Mouse (Mus musculus) lung, postnatal 0 days (tissue): Measurements from ENCODE around the gene Slc6a4. TPM values are rescaled to one million over a fixed set of nuclear protein-coding genes. Genes with fewer than 3 reads are reported as not detected.

Source experiments
- ATAC-seq: fragments of 200-750 bp; cut with Nextera tagmentation; 2 replicates; pipeline ENCODE4 v1.8.0; 2017; ENCODE audit warnings: moderate library complexity
- DNase-seq: peaks from one replicate; pipeline ENCODE4 v3.0.0-alpha.2; 2016; ENCODE audit warnings: low spot score
- H3K27ac ChIP-seq: fragments of 300-500 bp; sonication (generic); 2 replicates; pipeline ENCODE4 v1.5.1; 2014; ENCODE audit warnings: antibody characterized with exemption, mild to moderate bottlenecking, low read length, mixed read lengths
- H3K27me3 ChIP-seq: fragments of 300-500 bp; sonication (generic); replicated peaks from 2 replicates; pipeline ENCODE4 v1.6.1; 2014; ENCODE audit warnings: low read length, mixed read lengths; ENCODE audit not compliant: insufficient read depth
- H3K36me3 ChIP-seq: fragments of 300-500 bp; sonication (generic); 2 replicates; pipeline ENCODE4 v1.6.1; 2014; ENCODE audit warnings: low read length, mixed read lengths; ENCODE audit not compliant: insufficient read depth
- H3K4me1 ChIP-seq: fragments of 300-500 bp; sonication (generic); 2 replicates; pipeline ENCODE4 v1.6.1; 2014; ENCODE audit warnings: antibody characterized with exemption, low read depth, low read length, mixed read lengths; ENCODE audit not compliant: insufficient read depth
- H3K4me2 ChIP-seq: fragments of 300-500 bp; sonication (generic); replicated peaks from 2 replicates; pipeline ENCODE4 v1.6.1; 2014; ENCODE audit warnings: low read depth, mild to moderate bottlenecking, low read length, moderate library complexity, mixed read lengths
- H3K4me3 ChIP-seq: fragments of 300-500 bp; sonication (generic); 2 replicates; pipeline ENCODE4 v1.5.1; 2014; ENCODE audit warnings: low read depth, low read length
- H3K9ac ChIP-seq: fragments of 300-500 bp; sonication (generic); replicated peaks from 2 replicates; pipeline ENCODE4 v1.6.1; 2014; ENCODE audit warnings: low read depth, mild to moderate bottlenecking
- H3K9me3 ChIP-seq: fragments of 300-500 bp; sonication (generic); 2 replicates; pipeline ENCODE4 v1.6.1; 2016; ENCODE audit warnings: low read length, mixed read lengths
- CTCF ChIP-seq: IDR thresholded peaks from 2 replicates; pipeline ENCODE4 v1.5.1; 2016; ENCODE audit warnings: antibody characterized with exemption, mild to moderate bottlenecking
- EP300 ChIP-seq: IDR thresholded peaks from 2 replicates; pipeline ENCODE4 v1.6.1; 2016; ENCODE audit warnings: antibody characterized with exemption, mild to moderate bottlenecking, control low read depth
- WGBS: fragments of 180-500 bp; shearing (Covaris S2); extraction: QIAGEN DNeasy Blood & Tissue Kit; methylation state at CpG from one replicate; pipeline ENCODE4 v1.1.7; 2014; 5-methylcytosine and 5-hydroxymethylcytosine counted together
- polyA plus RNA-seq: library from polyadenylated mRNA; unstranded; fragments of >200 nt; fragmentation: Nextera tagmentation; extraction: Ambion mirVana; gene quantifications from 2 replicates; pipeline ENCODE4 v1.2.1, GENCODE M21; 2015

Gene Slc6a4
- polyA plus RNA-seq, 1 experiment from 2014 or later, result 1.8 TPM

DNA sequence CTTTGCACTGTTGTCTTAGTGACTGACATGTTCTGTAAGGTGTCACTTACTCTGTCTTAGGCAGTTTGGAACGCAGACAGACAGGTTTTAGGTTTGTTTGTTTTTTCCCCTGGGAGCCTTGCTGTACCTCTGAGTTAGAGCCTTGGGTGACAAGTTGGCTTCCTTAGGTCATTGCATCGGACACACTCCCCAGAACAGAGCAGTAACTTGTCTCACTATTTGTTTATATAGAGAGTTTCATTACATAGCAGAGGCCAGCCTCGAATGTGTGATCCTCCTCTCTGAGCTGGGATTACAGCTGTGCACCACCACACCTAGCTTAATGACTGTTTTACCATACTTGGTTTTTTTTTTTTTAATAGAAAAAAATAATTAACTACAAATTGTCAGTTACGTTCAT is 16.0 kb upstream of the Slc6a4 start:
- WGBS, result 40% methylated on average over 4 of the region's 4 CpGs
- Histone ChIP-seq H3K9ac (no peak overlapping the region), H3K4me1 (no peaks in the 10 kb centered on the region), H3K9me3 (no peaks in the 10 kb centered on the region), H3K4me2 (no peak overlapping the region), H3K4me3 (no peak overlapping the region), H3K27ac (no peak overlapping the region), H3K27me3 (no peaks in the 10 kb centered on the region), H3K36me3 (peaks cover 38% of the 10 kb centered on the region)
- no peak for ATAC-seq
- DNase-seq, result no peak
- TF ChIP-seq CTCF, result no peak
- TF ChIP-seq EP300, result no peak

GRCm38 (mm10) chr11:76983641-76984040 is 14.8 kb upstream of the Slc6a4 start:
- DNase-seq, result no peak
- Histone ChIP-seq H3K4me2 (no peak overlapping the region), H3K4me1 (no peaks in the 10 kb centered on the region), H3K36me3 (peaks cover 28% of the 10 kb centered on the region), H3K4me3 (no peak overlapping the region), H3K9me3 (no peaks in the 10 kb centered on the region), H3K27ac (no peak overlapping the region), H3K27me3 (no peaks in the 10 kb centered on the region), H3K9ac (no peak overlapping the region)
- TF ChIP-seq EP300 (no peak), CTCF (no peak)
- 61% methylated on average over 5 of the region's 5 CpGs for WGBS
- no peak for ATAC-seq

DNA sequence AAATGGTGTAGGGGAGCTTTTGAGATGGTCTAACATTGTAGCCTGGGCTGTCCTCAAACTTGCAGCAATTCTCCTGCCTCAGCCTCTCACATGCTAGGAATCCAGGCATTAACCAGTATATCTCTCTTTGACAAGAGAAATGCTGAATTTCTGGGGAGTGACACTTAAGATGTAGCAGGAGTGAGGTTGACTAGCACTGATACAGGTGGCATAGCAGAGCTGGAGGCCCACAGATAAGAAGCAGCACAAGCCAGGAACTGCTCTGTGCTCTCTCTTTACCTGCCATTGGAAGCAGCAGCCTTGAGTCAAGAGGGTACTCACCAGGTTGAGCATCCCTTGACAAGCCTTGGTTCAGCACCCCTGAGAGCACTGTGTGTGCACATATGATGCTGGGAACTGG is 14.2 kb upstream of the Slc6a4 start:
- no peak overlapping the region for H3K27ac ChIP-seq
- TF ChIP-seq EP300, result no peak
- TF ChIP-seq CTCF, result no peak

DNA sequence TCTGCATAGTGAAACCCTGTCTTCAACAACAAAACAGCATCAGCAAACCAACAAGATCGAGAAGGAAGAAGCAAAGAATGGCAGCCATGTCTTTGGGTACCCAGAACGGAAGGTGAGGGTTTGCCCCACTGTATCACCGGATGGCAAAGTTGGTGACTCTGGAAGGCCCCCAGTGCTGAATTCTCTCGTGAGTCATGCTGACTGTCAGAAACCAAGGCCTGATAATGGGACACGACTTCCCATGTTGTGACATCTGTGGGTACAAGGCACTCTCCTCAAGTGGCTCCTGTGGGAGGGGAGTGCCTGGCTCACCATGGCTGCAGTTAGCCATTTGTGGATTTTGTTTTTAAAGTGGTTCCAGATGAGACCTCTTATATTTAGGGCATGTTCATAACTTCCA is 7.6 kb upstream of the Slc6a4 start:
- Histone ChIP-seq H3K9ac (no peak overlapping the region), H3K4me1 (no peaks in the 10 kb centered on the region), H3K36me3 (peaks cover 9% of the 10 kb centered on the region), H3K4me3 (no peak overlapping the region), H3K27ac (no peak overlapping the region), H3K4me2 (no peak overlapping the region), H3K27me3 (no peaks in the 10 kb centered on the region), H3K9me3 (no peaks in the 10 kb centered on the region)
- ATAC-seq (no peak), DNase-seq (no peak)
- 70% methylated on average over 5 of the region's 5 CpGs for WGBS
- TF ChIP-seq CTCF, result no peak
- no peak for TF ChIP-seq EP300

More for the DNA sequence above, 14.2 kb upstream of the Slc6a4 start:
- H3K9me3 ChIP-seq, result no peaks in the 10 kb centered on the region
- H3K4me2 ChIP-seq, result no peak overlapping the region
- peaks cover 24% of the 10 kb centered on the region for H3K36me3 ChIP-seq
- no peaks in the 10 kb centered on the region for H3K27me3 ChIP-seq
- ATAC-seq (no peak), DNase-seq (no peak)
- H3K4me3 ChIP-seq, result no peak overlapping the region
- H3K4me1 ChIP-seq, result no peaks in the 10 kb centered on the region
- no peak overlapping the region for H3K9ac ChIP-seq

GRCm38 (mm10) chr11:76992886-76993285 is 5.5 kb upstream of the Slc6a4 start:
- no peak for TF ChIP-seq EP300
- no peak for TF ChIP-seq CTCF
- WGBS, result 37% methylated on average over 4 of the region's 4 CpGs
- H3K4me3 ChIP-seq, result no peak overlapping the region
- no peak overlapping the region for H3K4me2 ChIP-seq
- H3K9me3 ChIP-seq, result no peaks in the 10 kb centered on the region
- DNase-seq, result no peak
- ATAC-seq, result no peak
- H3K27ac ChIP-seq, result no peak overlapping the region
- H3K4me1 ChIP-seq, result no peaks in the 10 kb centered on the region
- no peak overlapping the region for H3K9ac ChIP-seq
- H3K36me3 ChIP-seq, result no peaks in the 10 kb centered on the region
- no peaks in the 10 kb centered on the region; the same call in 1 of the 2 replicates for H3K27me3 ChIP-seq

DNA sequence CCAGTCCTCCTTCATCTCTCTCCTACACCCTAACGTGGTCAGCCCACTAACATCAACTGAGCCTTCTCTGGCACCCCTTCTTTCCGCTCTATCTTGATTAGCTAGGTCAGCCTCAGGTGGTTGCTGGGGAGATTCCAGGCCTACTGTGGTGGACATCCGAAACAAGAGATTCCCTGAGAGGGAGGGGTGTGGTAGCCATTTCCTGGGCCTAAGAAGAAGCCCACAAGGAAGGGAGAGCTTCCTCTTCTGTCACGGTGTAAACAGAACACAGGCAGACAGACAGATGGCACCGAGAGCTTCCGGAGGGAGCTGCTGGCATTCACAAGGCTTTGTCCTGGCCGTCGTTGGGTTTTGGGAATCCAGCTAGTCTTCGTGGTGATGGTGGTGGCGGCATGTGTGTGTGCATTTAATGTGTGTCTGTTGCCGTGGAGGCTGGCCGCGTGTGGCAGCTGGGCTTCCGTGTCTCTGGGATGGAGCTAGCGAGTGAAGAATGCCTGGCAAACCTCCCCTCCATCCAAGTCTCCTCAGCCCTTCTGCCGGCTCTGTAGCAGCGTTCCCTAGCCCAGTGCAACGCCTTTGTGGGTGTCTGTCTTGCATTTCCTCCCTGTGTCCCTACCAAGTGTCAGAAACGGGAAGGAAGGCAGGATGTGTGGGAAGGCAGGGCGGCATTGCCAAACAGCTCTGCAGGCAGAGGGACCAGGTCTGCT is 2.3 kb upstream of the Slc6a4 start:
- Histone ChIP-seq H3K9me3 (no peaks in the 10 kb centered on the region), H3K27ac (no peak overlapping the region), H3K9ac (no peak overlapping the region), H3K27me3 (peaks cover 6% of the 10 kb centered on the region), H3K4me1 (no peaks in the 10 kb centered on the region), H3K4me3 (no peak overlapping the region), H3K36me3 (no peaks in the 10 kb centered on the region), H3K4me2 (peak overlapping the region; percentile 25; the same call in 1 of the 2 replicates)
- ATAC-seq, result peak; percentile 46
- WGBS, result 37% methylated on average over 20 of the region's 20 CpGs
- no peak for TF ChIP-seq CTCF
- no peak for TF ChIP-seq EP300
- DNase-seq, result peak; percentile 25
